ENCODE assay signal across 10 mouse cellular contexts in the genomic region with DNA sequence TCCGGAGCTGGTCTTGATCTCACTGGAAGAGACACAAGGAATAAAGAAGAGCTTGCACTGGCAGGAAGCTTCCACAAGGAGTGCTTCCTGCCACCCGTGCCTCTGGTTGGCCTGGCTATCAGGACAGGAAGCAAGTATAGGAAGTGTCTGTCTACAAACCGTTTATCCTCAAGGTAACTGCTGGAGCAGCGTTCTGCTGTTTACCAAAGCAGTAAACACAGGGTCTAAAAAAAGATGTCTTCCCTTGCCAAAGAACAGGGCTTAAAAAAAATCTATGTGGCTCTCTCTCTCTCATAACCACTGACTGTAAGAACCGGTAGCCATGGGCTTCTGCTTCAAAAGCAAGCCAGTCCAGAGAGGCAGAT.
DNase-seq lines count a peak whose midpoint lies in the region; ATAC-seq lines count a peak whose summit lies in the region.
"Had no signal": no experiment of that assay in that cellular context is flagged by ENCODE, and none has a peak within 500 bp of the region (broad histone marks: within the 10 kb centered on the region; RNA-seq: fewer than 3 reads in every experiment).

No protein-coding gene starts in this region.

- H3K27ac ChIP-seq in heart, embryonic 13.5 days (replicated peaks), result peak overlapping the region; percentile 54; the same call in 1 of the 2 replicates
- peak overlapping the region; percentile 74; the same call in 1 of the 2 replicates for H3K27ac ChIP-seq in kidney, embryonic 15.5 days
- H3K27ac ChIP-seq: hindbrain, embryonic 13.5 days; liver, embryonic 14.5 days had no signal

- no peaks in the 10 kb centered on the region for H3K36me3 ChIP-seq in heart, embryonic 13.5 days
- H3K36me3 ChIP-seq in kidney, embryonic 15.5 days, result no peaks in the 10 kb centered on the region
- H3K36me3 ChIP-seq: hindbrain, embryonic 13.5 days had no signal

- H3K4me2 ChIP-seq in heart, embryonic 13.5 days, result 0 out of 2 replicates have a peak overlapping the region, but pooled peaks have one; percentile 24
- H3K4me2 ChIP-seq in kidney, embryonic 15.5 days, result no peak overlapping the region
- H3K4me2 ChIP-seq: hindbrain, embryonic 13.5 days had no signal

- no peak for ATAC-seq in heart, embryonic 13.5 days (ENCODE audit: extremely low read depth, insufficient number of reproducible peaks, low FRiP score, low TSS enrichment)
- no peak for ATAC-seq in kidney, embryonic 15.5 days (replicated peaks; ENCODE audit: low FRiP score)

- intact Hi-C loops in heart, postnatal 25 days (cut with DNase I), result no loop called here

- no peak overlapping the region for H3K9ac ChIP-seq in heart, embryonic 13.5 days
- no peak overlapping the region for H3K9ac ChIP-seq in kidney, embryonic 15.5 days
- H3K9ac ChIP-seq: hindbrain, embryonic 13.5 days; liver, embryonic 14.5 days had no signal

- H3K9me3 ChIP-seq in heart, embryonic 13.5 days, result no peaks in the 10 kb centered on the region
- H3K9me3 ChIP-seq in kidney, embryonic 15.5 days (replicated peaks), result no peaks in the 10 kb centered on the region
- H3K9me3 ChIP-seq: hindbrain, embryonic 13.5 days had no signal

- WGBS in heart, embryonic 13.5 days, result 49% methylated on average over 5 of the region's 5 CpGs
- WGBS in kidney, embryonic 15.5 days, result 61% methylated on average over 5 of the region's 5 CpGs

- no peak overlapping the region for H3K4me3 ChIP-seq in heart, embryonic 13.5 days
- H3K4me3 ChIP-seq in kidney, embryonic 15.5 days (replicated peaks), result no peak overlapping the region
- H3K4me3 ChIP-seq: hindbrain, embryonic 13.5 days had no signal

- DNase-seq in heart, postnatal 25 days (ENCODE audit: low spot score), result no peak
- peak; percentile 26 for DNase-seq in adrenal gland, postnatal 10 days
- peak; percentile 74 for DNase-seq in lung, postnatal 36 days
- no peak for DNase-seq in layer of hippocampus, postnatal 25 days (ENCODE audit: extremely low spot score in 1 of 2, low spot score in 1 of 2)
- DNase-seq in cerebellum, adult 8-10 months, result no peak
- DNase-seq in cerebellum, postnatal 36 days, result no peak

- peaks cover 27% of the 10 kb centered on the region for H3K4me1 ChIP-seq in heart, embryonic 13.5 days
- H3K4me1 ChIP-seq in kidney, embryonic 15.5 days, result 0 out of 2 replicates have a peak, but pooled peaks cover 3% of the 10 kb centered on the region

- H3K27me3 ChIP-seq in heart, embryonic 13.5 days (replicated peaks), result no peaks in the 10 kb centered on the region
- H3K27me3 ChIP-seq in kidney, embryonic 15.5 days, result no peaks in the 10 kb centered on the region
- H3K27me3 ChIP-seq: hindbrain, embryonic 13.5 days had no signal

Comparison
In these comparisons a context has a peak if more than half of its experiments do, and no peak if none do; other contexts are left out.
1. DNase-seq: peak in adrenal gland, postnatal 10 days (single experiment) and lung, postnatal 36 days (single experiment); none in heart, postnatal 25 days (single experiment), layer of hippocampus, postnatal 25 days (0 of 2), cerebellum, adult 8-10 months (single experiment) and cerebellum, postnatal 36 days (0 of 2).